ENCODE assay signal across 18 mouse cellular contexts in the genomic region with DNA sequence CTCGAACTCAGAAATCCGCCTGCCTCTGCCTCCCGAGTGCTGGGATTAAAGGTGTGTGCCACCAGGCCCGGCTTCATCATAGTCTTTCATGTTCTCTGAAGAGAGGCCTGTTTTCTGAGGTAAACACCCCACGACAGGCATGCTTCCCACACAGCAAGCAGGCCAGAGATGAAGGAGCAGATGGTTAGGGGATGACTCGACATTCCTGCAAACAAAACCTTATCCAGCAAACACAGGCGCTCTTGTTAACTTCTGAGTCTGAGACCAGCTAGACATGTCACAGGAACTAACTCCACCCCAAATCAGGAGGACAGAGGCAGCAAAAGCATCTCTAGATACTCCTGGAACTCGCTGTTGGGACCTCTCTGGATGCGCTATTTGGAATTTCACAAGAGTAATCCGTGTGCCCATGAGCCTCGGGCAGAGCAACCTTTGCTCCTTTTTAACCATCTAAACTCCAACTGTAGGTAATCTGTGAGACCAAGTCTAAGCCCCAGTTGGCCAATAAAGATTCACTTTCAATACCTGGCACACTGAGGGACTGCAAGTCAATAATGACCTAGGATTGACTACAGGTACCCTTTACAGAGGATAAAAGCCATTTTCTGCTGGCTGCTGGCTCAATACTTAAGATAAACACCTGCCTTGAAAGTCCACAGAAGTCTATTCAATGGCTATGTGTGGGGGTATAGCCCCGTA. TPM values are rescaled to one million over a fixed set of nuclear protein-coding genes. Genes with fewer than 3 reads are reported as not detected.
DNase-seq lines count a peak whose midpoint lies in the region; ATAC-seq and TF ChIP-seq lines count a peak whose summit lies in the region.
"Had no signal": no experiment of that assay in that cellular context is flagged by ENCODE, and none has a peak within 500 bp of the region (broad histone marks: within the 10 kb centered on the region; RNA-seq: fewer than 3 reads in every experiment).

No protein-coding gene starts in this region.

- POLR2A ChIA-PET in Patski (lab: Charles Lee) = interaction anchor here (1.1 kb wide), 1 partner anchor 14 kb away, joined by 3 read pairs; no protein-coding TSS in a partner anchor

- CTCF ChIA-PET in Patski (lab: Charles Lee) = no interaction called here

- 68% methylated on average over 12 of the region's 12 CpGs for WGBS in heart, embryonic 13.5 days
- WGBS in neural tube, embryonic 13.5 days = 87% methylated on average over 12 of the region's 12 CpGs
- WGBS in neural tube, embryonic 15.5 days = 86% methylated on average over 12 of the region's 12 CpGs
- WGBS in liver, embryonic 16.5 days (ENCODE audit: insufficient replicate concordance) = 50% methylated on average over 12 of the region's 12 CpGs

- TF ChIP-seq CTCF in Patski (IDR thresholded peaks at IDR 0.05) = no peak

- no peak for DNase-seq in heart, adult 8-10 months (ENCODE audit: low spot score)
- DNase-seq in Patski (ENCODE audit: low read depth, low spot score) = no peak
- no peak for DNase-seq in kidney, adult 9 months
- no peak for DNase-seq in heart, adult 11 months
- DNase-seq: adrenal gland, adult 2 months; cerebellum, postnatal 36 days; gastrocnemius, postnatal 25 days; thymus, postnatal 4 days had no signal

- H3K4me3 ChIP-seq in heart, embryonic 13.5 days = no peak overlapping the region
- H3K4me3 ChIP-seq in neural tube, embryonic 13.5 days = no peak overlapping the region
- H3K4me3 ChIP-seq in neural tube, embryonic 15.5 days (replicated peaks) = no peak overlapping the region
- H3K4me3 ChIP-seq in liver, embryonic 16.5 days (ENCODE audit: low read depth, low read length) = no peak overlapping the region
- H3K4me3 ChIP-seq: forebrain, embryonic 15.5 days; limb, embryonic 10.5 days; midbrain, embryonic 15.5 days had no signal

- no peaks in the 10 kb centered on the region for H3K27me3 ChIP-seq in heart, embryonic 13.5 days (replicated peaks)
- H3K27me3 ChIP-seq in neural tube, embryonic 13.5 days = no peaks in the 10 kb centered on the region
- no peaks in the 10 kb centered on the region for H3K27me3 ChIP-seq in neural tube, embryonic 15.5 days (replicated peaks)
- H3K27me3 ChIP-seq in Patski = no peaks in the 10 kb centered on the region
- H3K27me3 ChIP-seq in liver, embryonic 16.5 days (ENCODE audit: control insufficient read depth, insufficient read depth, low read depth, low read length) = no peaks in the 10 kb centered on the region
- H3K27me3 ChIP-seq: forebrain, embryonic 15.5 days; midbrain, embryonic 15.5 days had no signal

- peak; percentile 45; the same call in 1 of the 2 replicates for ATAC-seq in heart, embryonic 13.5 days (ENCODE audit: extremely low read depth, insufficient number of reproducible peaks, low FRiP score, low TSS enrichment)
- no peak for ATAC-seq in neural tube, embryonic 13.5 days (ENCODE audit: low read depth)
- ATAC-seq in neural tube, embryonic 15.5 days (ENCODE audit: low FRiP score) = no peak
- ATAC-seq in Patski = peak; percentile 31
- ATAC-seq in liver, embryonic 16.5 days (ENCODE audit: low read depth) = peak; percentile 51
- ATAC-seq: forebrain, embryonic 15.5 days; inflammation-experienced regulatory T-cells, adult 6 months; lung, postnatal 0 days; midbrain, embryonic 15.5 days had no signal

- no peak overlapping the region for H3K4me2 ChIP-seq in heart, embryonic 13.5 days
- H3K4me2 ChIP-seq in neural tube, embryonic 13.5 days = no peak overlapping the region
- H3K4me2 ChIP-seq in neural tube, embryonic 15.5 days = no peak overlapping the region
- no peak overlapping the region for H3K4me2 ChIP-seq in liver, embryonic 16.5 days (ENCODE audit: low read depth, low read length)
- H3K4me2 ChIP-seq: forebrain, embryonic 15.5 days; midbrain, embryonic 15.5 days had no signal

- H3K36me3 ChIP-seq in heart, embryonic 13.5 days = peaks cover 93% of the 10 kb centered on the region
- peaks cover 84% of the 10 kb centered on the region for H3K36me3 ChIP-seq in neural tube, embryonic 13.5 days
- H3K36me3 ChIP-seq in neural tube, embryonic 15.5 days = peaks cover 55% of the 10 kb centered on the region
- peaks cover 46% of the 10 kb centered on the region for H3K36me3 ChIP-seq in liver, embryonic 16.5 days (ENCODE audit: control insufficient read depth, insufficient read depth)

- H3K27ac ChIP-seq in heart, embryonic 13.5 days (replicated peaks) = peak overlapping the region; percentile 32; the same call in 1 of the 2 replicates
- H3K27ac ChIP-seq in neural tube, embryonic 13.5 days (replicated peaks) = no peak overlapping the region
- H3K27ac ChIP-seq in neural tube, embryonic 15.5 days (replicated peaks) = no peak overlapping the region
- H3K27ac ChIP-seq in liver, embryonic 16.5 days (ENCODE audit: low read length) = no peak overlapping the region
- H3K27ac ChIP-seq: forebrain, embryonic 15.5 days; kidney, postnatal 0 days; limb, embryonic 10.5 days; midbrain, embryonic 15.5 days had no signal

- peaks cover 28% of the 10 kb centered on the region for H3K4me1 ChIP-seq in heart, embryonic 13.5 days
- H3K4me1 ChIP-seq in neural tube, embryonic 13.5 days (replicated peaks) = peaks cover 36% of the 10 kb centered on the region
- peaks cover 28% of the 10 kb centered on the region for H3K4me1 ChIP-seq in neural tube, embryonic 15.5 days
- peaks cover 10% of the 10 kb centered on the region for H3K4me1 ChIP-seq in liver, embryonic 16.5 days (ENCODE audit: control insufficient read depth, low read depth, low read length)
- H3K4me1 ChIP-seq: midbrain, embryonic 15.5 days had no signal

- no peak overlapping the region for H3K9ac ChIP-seq in heart, embryonic 13.5 days
- H3K9ac ChIP-seq in neural tube, embryonic 13.5 days = 0 out of 2 replicates have a peak overlapping the region, but pooled peaks have one; percentile 5
- H3K9ac ChIP-seq in neural tube, embryonic 15.5 days (replicated peaks) = no peak overlapping the region
- H3K9ac ChIP-seq in liver, embryonic 16.5 days (ENCODE audit: low read depth, low read length) = no peak overlapping the region
- H3K9ac ChIP-seq: forebrain, embryonic 15.5 days; midbrain, embryonic 15.5 days had no signal

- in situ Hi-C loops in Patski (cut with MboI; ENCODE audit: low pct_unique_long_range_greater_than_20kb) = no loop called here

- H3K9me3 ChIP-seq in heart, embryonic 13.5 days = no peaks in the 10 kb centered on the region
- H3K9me3 ChIP-seq in neural tube, embryonic 13.5 days = no peaks in the 10 kb centered on the region
- H3K9me3 ChIP-seq in neural tube, embryonic 15.5 days (replicated peaks) = no peaks in the 10 kb centered on the region
- H3K9me3 ChIP-seq in liver, embryonic 16.5 days (replicated peaks; ENCODE audit: control insufficient read depth, low read length) = no peaks in the 10 kb centered on the region
- H3K9me3 ChIP-seq: forebrain, embryonic 15.5 days; limb, embryonic 10.5 days; midbrain, embryonic 15.5 days had no signal

RNA-seq across cellular contexts. Expression of a gene that starts 10.5 kb away (rescaled TPM):
- 9.9 and 13.4 TPM in 2 replicates for polyA plus RNA-seq in heart, embryonic 13.5 days (2015; fragmentation: Nextera tagmentation; extraction: Ambion mirVana)
- 10 to 100 TPM; 10.2 to 14.1 (median 13.5) TPM for total RNA-seq in heart, adult 8-10 months (2022)
- polyA plus RNA-seq in neural tube, embryonic 13.5 days (2015; fragmentation: Nextera tagmentation; extraction: Ambion mirVana) = 17.1 and 17.8 TPM in 2 replicates
- 12.9 and 13.9 TPM in 2 replicates for polyA plus RNA-seq in neural tube, embryonic 15.5 days (2015; fragmentation: Nextera tagmentation; extraction: Ambion mirVana)
- polyA plus RNA-seq in Patski (2021) = 19.1 TPM
- 3.3 and 5.2 TPM in 2 replicates for polyA plus RNA-seq in liver, embryonic 16.5 days (2015; fragmentation: Nextera tagmentation; extraction: Ambion mirVana)

RNA-seq across cellular contexts. Expression of a gene that starts 38.0 kb away (rescaled TPM):
- 11.2 and 14.3 TPM in 2 replicates for polyA plus RNA-seq in heart, embryonic 13.5 days (2015; fragmentation: Nextera tagmentation; extraction: Ambion mirVana)
- 1 to 10 TPM; 2.7 to 3.5 (median 2.9) TPM for total RNA-seq in heart, adult 8-10 months (2022)
- polyA plus RNA-seq in neural tube, embryonic 13.5 days (2015; fragmentation: Nextera tagmentation; extraction: Ambion mirVana) = 31.1 and 31.9 TPM in 2 replicates
- polyA plus RNA-seq in neural tube, embryonic 15.5 days (2015; fragmentation: Nextera tagmentation; extraction: Ambion mirVana) = 42.1 and 44.6 TPM in 2 replicates
- 28.4 TPM for polyA plus RNA-seq in Patski (2021)
- polyA plus RNA-seq in liver, embryonic 16.5 days (2015; fragmentation: Nextera tagmentation; extraction: Ambion mirVana) = 5.3 and 7.8 TPM in 2 replicates

Comparison
In these comparisons a context has a peak if more than half of its experiments do, and no peak if none do; other contexts are left out.
1. ATAC-seq: peak in heart, embryonic 13.5 days (single experiment), Patski (single experiment) and liver, embryonic 16.5 days (single experiment); none in neural tube, embryonic 13.5 days (single experiment) and neural tube, embryonic 15.5 days (single experiment).